Mouse (Mus musculus) E14TG2a.4 (cell line): ENCODE results near the gene Gm29666.

Experiments used
- CTCF ChIP-seq: conservative IDR thresholded peaks from 2 replicates; pipeline ENCODE4 v1.5.1; 2014; ENCODE audit warnings: low read length
- NANOG ChIP-seq: IDR thresholded peaks from 2 replicates; pipeline ENCODE4 v1.6.1; 2014; ENCODE audit warnings: borderline replicate concordance, low read length, mixed read lengths
- POU5F1 ChIP-seq: IDR thresholded peaks from 2 replicates; pipeline ENCODE4 v1.6.1; 2014; ENCODE audit warnings: low read length, borderline replicate concordance

DNA sequence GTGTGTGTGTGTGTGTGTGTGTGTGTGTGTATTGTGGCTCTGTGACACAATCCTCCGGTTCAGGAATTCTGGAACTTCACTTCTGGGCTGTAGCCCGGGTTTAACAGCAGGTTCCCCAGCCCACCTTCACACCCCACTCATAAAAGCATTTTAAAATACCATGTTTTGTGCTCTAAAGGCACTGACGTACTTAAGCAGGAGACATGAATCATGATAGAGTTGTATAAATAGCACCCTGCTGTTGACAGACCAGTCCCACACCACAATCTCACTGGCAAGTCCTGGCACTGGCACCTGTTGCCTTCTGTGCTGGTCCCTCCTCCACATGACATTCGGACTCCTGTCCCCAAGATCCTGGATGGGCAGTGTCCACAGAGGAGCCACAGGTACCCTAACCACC lies 46.0 kb downstream of the Gm29666 start:
- TF ChIP-seq CTCF (no peak), POU5F1 (no peak), NANOG (no peak)
